Mouse (Mus musculus) left cerebral cortex, postnatal 25 days (tissue): ENCODE data around the gene Lysmd2. TPM values are rescaled to one million over a fixed set of nuclear protein-coding genes. Genes with fewer than 3 reads are reported as not detected.
"Not testable (repeated sequence)": the region's sequence is repeated elsewhere in the genome, so short reads cannot be mapped to it uniquely, and the experiment has no call there.

Experiments
- DNase-seq, 2 experiments: peaks; one replicate each; pipeline ENCODE4 v3.0.0; 2022; ENCODE audit warnings: low spot score in 2 of 2, mixed read lengths in 1 of 2
- intact Hi-C: fragments of 180-260 bp; cut with DNase I; formaldehyde crosslinking; loops from one replicate; pipeline ENCODE4 v1.15.1; 2025
- total RNA-seq, 2 experiments: library from RNA; stranded (reverse); gene quantifications; 2 replicates each; pipeline ENCODE4 v1.2.3; 2021

Lysmd2 gene
- 10 to 100 TPM; 68.1 to 69.2 TPM for total RNA-seq

DNA sequence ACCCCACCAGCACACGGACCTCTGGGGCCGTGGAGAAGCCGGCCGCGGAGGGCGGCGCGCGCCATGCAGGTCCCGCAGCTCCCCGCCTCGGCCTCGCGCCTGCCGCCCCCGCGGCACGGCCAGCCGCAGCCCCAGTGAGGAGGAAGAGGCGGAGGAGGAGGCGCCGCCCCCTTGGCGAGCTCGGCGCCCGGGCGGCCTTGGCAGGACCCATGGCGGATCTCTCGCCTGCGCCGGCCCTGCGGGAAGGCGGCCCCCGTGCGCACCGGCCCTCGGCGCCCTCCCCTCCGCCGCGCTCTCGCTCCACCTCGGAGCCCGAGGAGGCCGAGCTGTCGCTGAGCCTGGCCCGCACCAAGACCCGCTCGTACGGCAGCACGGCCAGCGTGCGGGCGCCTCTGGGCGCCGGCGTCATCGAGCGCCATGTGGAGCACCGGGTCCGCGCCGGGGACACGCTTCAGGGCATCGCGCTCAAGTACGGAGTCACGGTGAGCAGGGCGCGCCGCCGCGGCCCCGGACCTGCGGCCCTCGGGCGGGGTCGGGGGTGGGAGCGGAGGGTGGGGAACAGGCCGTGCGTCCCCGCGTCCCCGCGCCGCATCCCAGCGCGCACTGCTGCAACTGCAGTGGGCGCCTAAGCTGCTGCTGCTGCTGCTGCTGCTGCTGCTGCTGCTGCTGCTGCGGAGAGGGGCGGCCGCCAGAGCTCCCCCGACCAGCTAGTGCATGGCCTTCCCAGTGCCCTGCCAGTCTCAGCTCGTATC lies at the start of gene Lysmd2:
TSS of gene Lysmd2 (plus strand) at position 186 of the 752 bp plus-strand sequence.
- intact Hi-C loops, result loop anchor here (1.0 kb wide), 1 partner anchor 14 kb away; the partner anchor contains the start of gene Tmod2
- peak; percentile 64 to 80 for DNase-seq

DNA sequence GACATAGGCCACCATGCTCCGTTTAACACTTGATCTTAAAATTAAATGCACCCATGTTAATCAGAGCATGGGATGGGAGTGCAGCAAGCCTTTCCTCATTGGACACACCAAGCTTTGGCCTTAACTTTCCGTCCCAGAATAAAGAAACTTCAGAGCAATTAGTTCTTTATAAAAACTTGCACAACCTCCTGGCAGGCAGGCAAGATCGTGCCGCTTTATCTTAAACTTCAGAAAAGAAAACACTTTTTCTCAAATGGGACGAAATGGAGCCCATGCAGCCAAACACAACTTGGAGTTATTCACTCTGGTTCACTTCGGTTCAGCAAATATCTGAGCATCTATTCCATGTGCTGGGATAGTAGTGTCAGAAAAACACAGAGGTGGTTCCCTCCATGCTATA lies 46.2 kb upstream of the Lysmd2 start:
- intact Hi-C loops, result no loop called here
- no peak for DNase-seq

DNA sequence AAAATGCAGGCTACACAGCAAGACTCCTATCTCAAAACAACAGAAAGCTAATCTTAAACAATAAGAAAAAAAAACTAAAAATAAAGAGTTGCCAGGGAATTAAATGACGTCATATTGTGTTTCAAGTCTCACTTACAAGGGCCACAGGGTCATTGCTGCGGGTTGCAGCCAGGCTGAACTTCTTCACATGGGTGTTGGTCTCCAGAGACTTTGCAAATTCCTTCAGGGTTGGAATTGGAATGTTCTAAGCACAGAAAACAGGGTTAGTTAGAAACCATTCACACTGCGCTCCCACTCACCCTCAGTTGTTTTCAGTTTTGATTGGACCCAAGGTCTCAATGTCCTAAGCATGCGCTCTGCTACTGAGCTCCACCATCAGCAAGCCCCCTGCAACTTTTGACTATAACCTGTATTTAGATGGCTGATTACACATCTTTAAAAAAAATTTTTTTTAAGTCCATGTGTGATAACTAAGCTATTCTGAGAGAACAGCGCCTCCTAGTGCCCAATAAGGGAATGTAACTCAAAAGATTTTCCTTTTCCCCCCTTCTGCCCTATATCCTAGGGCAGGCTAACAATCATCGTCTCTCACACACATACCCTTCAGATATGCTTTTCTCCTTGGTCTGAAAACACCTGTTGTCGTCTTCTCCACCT lies 43.7 kb upstream of the Lysmd2 start:
- no peak for DNase-seq
- intact Hi-C loops, result loop anchor here (5.0 to 10.0 kb wide), 2 partner anchors 60 to 287 kb away; no protein-coding TSS in a partner anchor

DNA sequence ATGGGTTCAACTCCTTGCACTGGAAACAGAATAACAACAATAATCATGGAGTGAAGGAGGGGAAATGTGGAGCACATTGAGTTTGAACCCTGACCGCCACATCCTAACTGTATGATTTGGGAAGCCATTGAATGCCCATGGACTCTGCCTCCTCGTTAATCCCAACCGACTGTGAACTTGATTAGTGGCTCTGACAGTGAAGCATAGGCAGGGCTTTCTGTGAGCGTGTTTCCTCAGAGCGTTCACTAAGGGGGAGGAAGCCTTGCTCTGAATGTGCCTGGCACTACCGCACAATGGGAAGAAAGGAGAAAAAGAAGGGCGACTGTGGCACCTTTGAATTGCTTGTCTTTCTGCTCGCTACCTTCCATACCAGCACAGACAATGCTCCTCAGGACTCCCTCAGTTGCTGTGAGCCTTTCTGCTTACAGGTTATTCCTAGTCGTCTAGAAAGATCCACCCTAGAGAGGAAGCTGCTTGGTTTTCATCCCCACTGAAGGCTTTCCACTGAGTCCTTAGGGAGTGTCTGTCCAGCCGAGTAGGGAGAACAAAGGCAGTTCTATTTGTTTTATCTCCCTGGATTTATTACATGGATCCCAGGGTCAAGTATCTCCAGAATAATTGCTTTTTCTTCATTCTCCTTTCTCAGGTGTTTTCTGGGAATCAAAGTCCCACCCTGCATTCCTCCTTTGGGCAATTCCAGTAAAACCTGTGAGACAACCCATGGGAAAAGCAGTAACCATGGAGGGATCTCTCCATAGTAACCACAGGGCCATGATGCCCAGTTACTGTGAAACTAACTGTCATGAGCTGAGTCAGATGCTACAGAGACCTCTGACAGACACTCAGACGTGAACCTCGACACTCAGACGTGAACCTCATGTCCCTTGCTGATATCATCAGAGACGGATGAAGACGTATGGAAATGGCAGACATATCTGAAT lies 35.4 kb upstream of the Lysmd2 start:
- intact Hi-C loops, result loop anchor here (10.0 kb wide), 1 partner anchor 295 kb away; no protein-coding TSS in a partner anchor
- DNase-seq, result no peak

DNA sequence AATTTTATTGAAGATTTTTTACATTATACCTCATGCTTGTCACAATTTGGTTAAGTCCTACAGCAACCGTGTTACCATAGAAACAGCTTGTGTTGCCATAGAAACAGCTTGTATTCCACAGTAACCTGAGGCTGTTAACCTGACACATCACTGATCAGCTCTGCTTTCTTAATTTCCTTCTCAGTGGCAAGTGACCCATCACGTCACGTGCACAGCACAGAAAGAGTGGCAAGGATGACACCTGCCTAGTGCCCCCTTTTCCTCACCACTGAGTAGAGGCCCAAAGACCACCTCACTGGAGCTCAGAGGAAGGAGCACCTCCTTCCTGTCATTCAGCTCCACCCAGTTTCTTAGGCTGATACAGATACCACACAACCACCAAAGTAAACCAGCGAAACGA lies 32.1 kb upstream of the Lysmd2 start:
- DNase-seq, result peak; percentile 56 to 57
- intact Hi-C loops, result no loop called here

DNA sequence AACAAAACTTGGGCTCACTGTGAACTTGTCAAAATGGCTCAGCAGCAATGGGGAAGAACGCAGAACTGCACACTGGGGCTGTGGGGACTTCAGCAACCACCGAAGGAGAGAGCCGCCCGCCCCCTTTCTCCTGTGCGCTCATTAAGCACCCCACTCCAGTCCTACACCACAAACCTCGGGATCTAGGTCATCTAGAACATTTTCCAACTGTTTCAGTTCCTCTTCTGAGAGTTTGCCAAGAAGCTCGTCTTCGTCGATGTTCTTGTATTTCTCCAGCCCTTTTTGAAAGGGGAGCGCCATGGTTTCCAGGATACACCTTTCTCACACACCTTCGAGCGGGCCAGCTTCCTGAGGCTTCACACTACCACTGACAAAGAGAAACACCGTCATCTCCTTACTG lies 28.5 kb upstream of the Lysmd2 start:
- peak in 1 of 2 experiments; percentile 18 for DNase-seq
- intact Hi-C loops, result loop anchor here (2.0 kb wide), 1 partner anchor 86 kb away; no protein-coding TSS in a partner anchor

DNA sequence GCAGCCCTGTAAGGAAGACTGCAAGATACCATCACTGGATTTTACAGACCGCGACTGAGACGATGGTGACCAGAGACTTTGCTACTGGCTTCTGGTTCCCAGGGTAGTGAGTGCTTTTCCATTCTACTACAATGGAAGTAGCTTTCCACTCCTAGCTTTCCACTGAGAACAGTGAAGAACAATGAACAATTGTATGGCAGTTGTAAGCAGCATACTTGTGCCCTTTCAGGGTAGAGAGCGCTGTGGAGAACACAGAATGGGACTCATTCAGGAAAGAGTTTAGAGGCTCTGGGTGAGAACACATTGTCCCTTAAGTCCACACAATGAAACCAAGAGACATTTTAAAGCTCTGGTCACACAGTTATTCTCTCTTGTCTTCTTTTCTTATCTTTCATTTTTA lies 27.9 kb upstream of the Lysmd2 start:
- no peak for DNase-seq
- intact Hi-C loops, result loop anchor here (2.0 kb wide), 1 partner anchor 85 kb away; no protein-coding TSS in a partner anchor

DNA sequence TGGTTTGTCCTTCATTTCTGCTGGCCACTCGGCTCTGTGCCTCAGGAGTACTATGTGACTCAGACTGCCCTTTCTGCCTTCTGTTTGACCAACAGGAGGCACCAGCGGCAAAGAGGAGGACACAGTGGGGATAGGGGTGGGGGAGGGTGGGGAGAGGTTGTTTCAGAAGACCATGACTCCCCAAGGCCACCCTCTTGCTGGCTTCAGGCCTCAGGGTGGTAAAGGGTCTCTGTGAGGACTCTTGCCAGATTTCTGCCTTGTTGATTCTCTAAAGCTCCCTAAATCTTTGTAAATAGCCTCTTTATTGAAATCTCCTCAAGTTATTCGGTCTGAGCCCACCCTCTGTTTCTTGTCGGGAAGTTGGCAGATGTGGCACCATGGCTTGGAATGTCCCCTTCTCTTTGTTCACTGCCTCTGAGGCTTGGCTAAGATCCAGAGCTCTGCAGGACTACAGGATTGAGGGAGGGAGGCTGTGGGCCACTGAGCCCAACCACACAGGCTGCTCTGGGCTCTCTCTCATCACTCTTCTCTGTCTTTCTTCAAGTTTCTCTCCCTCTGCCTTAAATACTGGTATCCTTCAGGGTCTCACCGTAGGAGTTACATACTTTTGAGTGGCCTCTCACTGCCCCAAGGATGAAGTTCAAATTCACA lies 26.2 kb upstream of the Lysmd2 start:
- peak in 1 of 2 experiments; percentile 61 for DNase-seq
- intact Hi-C loops, result no loop called here

DNA sequence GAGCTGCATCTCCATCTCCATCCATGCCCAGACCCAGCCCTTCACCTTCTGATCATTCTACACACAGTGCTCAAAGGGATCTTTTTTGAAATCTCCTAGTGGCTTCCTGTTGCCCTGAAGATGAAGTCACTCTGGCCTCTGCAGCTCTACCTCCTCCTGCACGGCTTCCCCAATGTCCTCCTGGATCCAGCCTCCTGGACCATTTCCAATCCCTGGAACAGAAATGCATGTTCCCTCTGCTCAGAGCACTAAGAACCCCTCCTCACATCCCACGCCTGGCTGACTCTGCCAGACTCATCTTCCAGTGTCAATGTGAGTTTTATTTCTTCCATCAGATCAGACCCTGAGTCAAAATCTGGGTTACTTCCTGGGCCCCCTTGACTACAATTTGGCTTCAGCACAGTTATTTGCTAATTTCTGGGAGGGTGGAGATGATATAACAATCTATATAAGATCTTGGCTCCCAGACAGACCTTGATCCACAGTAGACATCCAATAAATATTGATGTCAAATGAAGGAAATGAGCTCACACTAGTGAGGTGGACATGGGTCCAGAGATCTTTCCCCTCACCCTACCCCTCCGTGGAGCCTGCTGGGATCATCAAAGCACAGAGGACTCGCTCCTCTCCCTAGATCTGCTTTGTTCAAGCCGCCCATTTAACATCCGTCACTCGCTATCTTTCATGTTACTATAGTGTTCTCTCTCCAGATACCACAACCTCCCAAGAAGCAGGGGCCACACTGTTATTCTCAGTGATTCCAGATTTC lies 25.2 kb upstream of the Lysmd2 start:
- DNase-seq, result peak; percentile 40 to 69
- intact Hi-C loops, result no loop called here

DNA sequence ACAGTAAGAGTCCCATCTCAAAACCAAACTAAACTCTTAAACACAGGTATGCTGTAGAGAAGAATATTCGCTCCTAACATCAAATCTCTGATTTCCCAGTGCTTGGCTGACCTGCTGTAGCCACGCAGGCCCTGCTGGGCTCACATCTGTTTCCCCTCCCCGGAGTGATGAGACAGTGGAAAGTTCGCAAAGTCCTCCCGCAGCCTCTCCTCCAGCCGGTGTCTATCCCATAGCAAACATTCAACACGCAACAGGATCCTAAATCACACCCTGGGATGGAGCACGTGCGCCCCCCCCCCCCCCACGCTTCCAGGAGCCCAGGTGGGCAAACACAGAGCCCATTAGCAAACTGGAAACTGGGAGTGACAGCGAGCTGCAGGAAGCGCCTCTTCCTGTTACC lies 24.0 kb upstream of the Lysmd2 start:
- intact Hi-C loops, result no loop called here
- DNase-seq, result no peak

DNA sequence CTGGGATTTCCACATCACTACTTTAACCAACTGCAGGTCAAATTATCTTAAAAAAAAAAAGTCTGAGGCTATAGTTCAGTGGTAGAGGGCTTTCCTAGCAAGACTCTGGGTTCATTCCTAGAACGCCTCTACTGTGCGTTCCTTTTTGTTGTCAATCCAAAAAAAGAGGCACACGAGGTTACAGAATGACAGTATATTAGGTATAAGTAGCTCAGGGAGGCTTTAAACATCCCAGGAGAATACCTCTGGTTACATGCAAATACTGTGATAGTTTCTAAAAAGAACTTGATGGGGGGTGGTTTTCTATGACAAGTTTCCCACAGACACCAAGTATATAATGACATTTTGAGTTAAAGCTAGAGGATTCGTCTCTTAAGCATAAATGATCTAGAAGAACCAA lies 18.0 kb upstream of the Lysmd2 start:
- DNase-seq, result no peak
- intact Hi-C loops, result no loop called here

DNA sequence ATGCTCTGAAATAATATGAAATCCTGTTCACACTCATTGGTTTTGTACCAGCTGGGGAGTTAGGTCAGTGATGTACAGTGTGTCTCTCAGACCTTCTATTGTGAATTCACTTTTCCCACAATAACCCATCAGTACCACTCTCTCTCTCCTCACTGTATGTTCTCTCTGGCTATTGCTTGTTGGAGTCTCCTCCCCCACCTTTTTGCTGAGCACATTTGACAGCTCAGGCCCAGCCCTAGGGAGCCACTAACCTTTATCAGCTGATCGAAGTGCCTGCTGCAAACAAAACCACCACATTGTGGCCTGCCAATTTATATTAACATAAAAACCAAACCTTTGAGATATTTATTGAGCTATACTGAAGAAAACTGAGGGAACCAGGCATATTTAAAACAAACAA lies 16.0 kb upstream of the Lysmd2 start:
- intact Hi-C loops, result no loop called here
- DNase-seq, result peak in 1 of 2 experiments; percentile 37

DNA sequence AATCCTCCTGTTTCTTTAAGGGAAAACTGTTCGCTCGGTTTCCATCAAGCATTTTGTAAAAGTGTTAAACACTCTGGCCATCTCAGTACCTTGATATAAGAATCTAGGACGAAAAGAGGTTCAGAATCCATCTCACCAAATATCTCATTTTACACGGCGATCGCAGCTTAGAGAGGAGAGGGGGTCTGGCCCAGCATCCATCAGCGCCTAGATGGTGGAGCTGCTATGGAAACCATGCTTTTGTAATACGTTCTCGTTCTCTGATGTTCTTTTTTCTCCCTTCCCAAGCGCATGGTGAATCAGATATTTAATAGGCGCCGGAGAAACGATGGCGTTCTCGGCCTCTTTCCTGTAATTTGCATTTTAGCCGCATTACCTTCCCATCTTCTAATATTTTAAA lies 15.6 kb upstream of the Lysmd2 start:
- intact Hi-C loops, result no loop called here
- DNase-seq, result peak; percentile 34 to 46

DNA sequence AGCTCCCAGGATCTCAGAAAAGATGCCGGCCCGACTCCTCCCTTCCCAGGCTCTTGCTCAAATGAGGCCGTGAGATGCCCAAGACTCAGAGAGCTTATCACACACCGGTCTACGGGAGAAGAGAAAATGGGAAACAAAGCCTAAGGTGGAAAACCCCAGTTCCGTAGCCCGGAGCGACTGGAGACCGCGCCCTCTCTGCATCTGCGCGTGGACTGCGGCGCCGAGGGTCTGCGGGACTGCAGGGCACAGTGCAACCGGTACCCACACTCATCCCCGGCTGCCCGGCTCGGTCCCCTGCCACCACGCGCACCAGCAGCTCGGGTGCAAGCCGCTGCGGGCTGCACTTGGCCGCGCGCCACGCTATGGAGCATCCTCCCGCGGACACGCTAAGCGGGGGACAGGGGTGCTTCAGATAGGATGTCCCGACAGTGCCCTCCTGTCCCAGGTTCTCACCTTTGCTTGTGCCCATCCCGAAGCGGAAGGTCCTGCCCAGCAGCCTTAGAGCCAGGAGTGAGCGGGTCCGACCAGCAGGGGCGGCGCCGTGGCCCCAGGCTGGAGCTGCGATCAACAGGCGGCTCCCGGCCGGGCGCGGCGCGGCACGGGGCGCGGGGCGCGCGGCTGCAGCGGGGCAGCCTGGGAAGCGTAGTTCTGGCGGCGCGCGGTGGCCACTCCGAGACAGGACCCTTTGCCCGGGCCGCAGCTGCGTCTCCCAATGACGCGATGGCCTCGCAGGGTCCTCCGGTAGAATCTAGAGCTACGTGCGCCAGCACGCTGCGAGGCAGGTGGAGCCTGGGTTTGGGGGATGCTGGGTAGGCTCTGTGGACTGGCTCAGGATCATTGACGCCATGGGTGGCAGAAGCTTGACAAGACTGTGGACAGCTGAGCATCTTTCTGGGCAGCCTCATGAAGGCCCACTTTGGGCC lies 14.7 kb upstream of the Lysmd2 start, which contains the start of gene Tmod2:
TSS of gene Tmod2 (minus strand) at position 755 of the 923 bp plus-strand sequence.
- DNase-seq, result peak; percentile 84 to 86
- intact Hi-C loops, result loop anchor here (1.0 kb wide), 1 partner anchor 14 kb away; the partner anchor contains the start of gene Lysmd2

DNA sequence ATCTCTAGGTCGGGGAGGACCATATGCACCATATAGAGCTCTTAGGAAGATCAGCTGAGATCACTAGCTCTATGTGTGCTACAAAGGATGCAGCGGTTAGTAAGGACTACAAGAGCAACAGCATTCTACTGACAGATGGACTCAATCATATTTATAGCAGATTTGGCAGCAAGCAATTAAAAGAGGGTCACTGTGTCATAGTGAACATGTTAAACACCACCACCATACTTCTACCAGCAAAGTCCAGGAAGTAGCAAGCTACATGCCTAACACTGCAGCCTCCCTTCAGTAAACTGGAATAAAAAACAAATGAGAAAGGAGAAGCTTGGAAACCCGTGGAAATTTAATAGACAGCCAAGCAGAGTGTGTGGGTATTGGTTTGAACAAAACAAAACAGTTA lies 9.0 kb upstream of the Lysmd2 start:
- DNase-seq, result no peak
- intact Hi-C loops, result no loop called here

DNA sequence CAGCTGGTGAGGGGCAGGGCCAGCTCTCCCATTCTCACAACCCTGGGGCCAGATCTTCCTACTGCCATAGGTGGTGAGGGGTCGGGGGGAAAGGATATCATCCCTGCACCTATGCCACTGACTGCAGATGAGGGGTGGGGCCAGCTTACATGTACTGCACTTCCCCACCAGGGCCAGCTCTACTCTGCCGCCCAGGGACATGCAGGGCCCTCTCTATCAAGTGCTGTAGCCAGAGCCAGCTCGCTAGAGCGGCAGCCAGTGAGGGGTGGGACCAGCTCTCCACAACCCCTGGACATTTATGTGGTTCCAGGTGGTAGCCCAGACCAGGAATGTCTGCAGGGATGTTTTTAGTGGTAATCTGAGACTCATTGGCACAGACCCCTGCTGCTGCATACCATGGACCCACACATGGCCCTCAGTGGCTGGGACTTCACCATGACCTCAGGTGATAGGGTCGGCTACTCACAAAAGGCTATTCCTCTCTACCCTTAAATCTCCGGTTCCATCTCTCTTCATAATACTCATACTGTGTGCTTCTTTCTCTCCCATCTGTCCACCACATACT lies 6.6 kb upstream of the Lysmd2 start:
- intact Hi-C loops, result no loop called here
- DNase-seq, result no peak

DNA sequence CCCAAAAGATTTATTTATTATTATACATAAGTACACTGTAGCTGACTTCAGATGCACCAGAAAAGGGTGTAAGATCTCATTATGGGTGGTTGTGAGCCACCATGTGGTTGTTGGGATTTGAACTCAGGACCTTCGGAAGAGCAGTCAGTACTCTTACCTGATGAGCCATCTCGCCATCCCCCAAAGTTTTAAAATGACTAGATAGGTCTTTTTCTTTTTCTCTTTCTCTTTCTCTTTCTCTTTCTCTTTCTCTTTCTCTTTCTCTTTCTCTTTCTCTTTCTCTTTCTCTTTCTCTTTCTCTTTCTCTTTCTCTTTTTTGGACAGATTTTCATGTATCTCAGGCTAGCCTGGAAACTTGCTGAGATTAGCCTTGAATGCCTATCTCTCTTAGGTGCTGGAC lies 5.8 kb upstream of the Lysmd2 start:
- intact Hi-C loops, DNase-seq: not testable (repeated sequence)
